Mouse (Mus musculus) limb, embryonic 14.5 days (tissue): ENCODE measurements at regions not wholly inside any gene's neighbourhood (a gene's known extent, or its start where the extent isn't known, plus 50 kb on each side); places are given as distances from the start of the nearest gene placed in this dataset.

Source experiments
- ATAC-seq: fragments of 200-750 bp; cut with Nextera tagmentation; 2 replicates; pipeline ENCODE4 v1.8.0; 2017; ENCODE audit warnings: low read depth, moderate number of reproducible peaks, moderate TSS enrichment; ENCODE audit not compliant: low FRiP score
- DNase-seq: peaks from one replicate; pipeline ENCODE4 v3.0.0-alpha.2; 2015; ENCODE audit warnings: low spot score
- H3K27ac ChIP-seq: fragments of 300-500 bp; sonication (generic); replicated peaks from 2 replicates; pipeline ENCODE4 v1.5.1; 2014; ENCODE audit warnings: low read depth, mild to moderate bottlenecking, low read length, moderate library complexity, mixed read lengths
- H3K27me3 ChIP-seq: fragments of 300-500 bp; sonication (generic); 2 replicates; pipeline ENCODE4 v1.6.1; 2014; ENCODE audit warnings: low read length, mixed read lengths; ENCODE audit not compliant: control insufficient read depth, insufficient read depth
- H3K36me3 ChIP-seq: fragments of 300-500 bp; sonication (generic); 2 replicates; pipeline ENCODE4 v1.6.1; 2014; ENCODE audit warnings: mild to moderate bottlenecking, low read length, moderate library complexity, mixed read lengths; ENCODE audit not compliant: control insufficient read depth, insufficient read depth
- H3K4me1 ChIP-seq: fragments of 300-500 bp; sonication (generic); 2 replicates; pipeline ENCODE4 v1.6.1; 2014; ENCODE audit warnings: antibody characterized with exemption, low read length, mixed read lengths; ENCODE audit not compliant: control insufficient read depth, insufficient read depth
- H3K4me2 ChIP-seq: fragments of 300-500 bp; sonication (generic); replicated peaks from 2 replicates; pipeline ENCODE4 v1.6.1; 2014; ENCODE audit warnings: low read depth, mild to moderate bottlenecking, low read length, moderate library complexity; ENCODE audit not compliant: severe bottlenecking
- H3K4me3 ChIP-seq: fragments of 300-500 bp; sonication (generic); replicated peaks from 2 replicates; pipeline ENCODE4 v1.5.1; 2014; ENCODE audit warnings: low read length
- H3K9ac ChIP-seq: fragments of 300-500 bp; sonication (generic); 2 replicates; pipeline ENCODE4 v1.6.1; 2014; ENCODE audit warnings: mild to moderate bottlenecking, low read depth, low read length, moderate library complexity; ENCODE audit not compliant: severe bottlenecking
- H3K9me3 ChIP-seq: fragments of 300-500 bp; sonication (generic); 2 replicates; pipeline ENCODE4 v1.6.1; 2016; ENCODE audit warnings: low read length; ENCODE audit not compliant: control insufficient read depth
- POLR2A ChIP-seq: fragments of 200-500 bp; IDR thresholded peaks from 2 replicates; pipeline ENCODE4 v1.8.0; 2012; ENCODE audit warnings: inconsistent platforms, mild to moderate bottlenecking, moderate library complexity, borderline replicate concordance; ENCODE audit not compliant: insufficient read depth, insufficient read length; ENCODE audit errors: extremely low read depth
- WGBS: fragments of 180-500 bp; shearing (Covaris S2); extraction: QIAGEN DNeasy Blood & Tissue Kit; methylation state at CpG from one replicate; pipeline ENCODE4 v1.1.7; 2014; 5-methylcytosine and 5-hydroxymethylcytosine counted together

GRCm38 (mm10) chr7:77536890-77537289 lies 1200.9 kb downstream of the Ntrk3 start:
- no peaks in the 10 kb centered on the region for H3K4me1 ChIP-seq
- no peaks in the 10 kb centered on the region for H3K9me3 ChIP-seq
- H3K27me3 ChIP-seq = no peaks in the 10 kb centered on the region
- H3K9ac ChIP-seq = no peak overlapping the region
- no peak for TF ChIP-seq POLR2A
- no peaks in the 10 kb centered on the region for H3K36me3 ChIP-seq
- no peak overlapping the region for H3K4me3 ChIP-seq
- DNase-seq = no peak
- no peak overlapping the region for H3K27ac ChIP-seq
- no peak overlapping the region for H3K4me2 ChIP-seq
- 57% methylated on average over 5 of the region's 5 CpGs for WGBS
- no peak for ATAC-seq

- no peak for DNase-seq
Observed at GRCm38 (mm10) chr7:77527906-77528305, 1209.9 kb downstream of the Ntrk3 start.

GRCm38 (mm10) chr7:77509586-77509985 lies 1228.2 kb downstream of the Ntrk3 start:
- H3K4me3 ChIP-seq = no peak overlapping the region
- no peaks in the 10 kb centered on the region for H3K27me3 ChIP-seq
- no peaks in the 10 kb centered on the region for H3K9me3 ChIP-seq
- no peak for DNase-seq
- H3K36me3 ChIP-seq = no peaks in the 10 kb centered on the region
- TF ChIP-seq POLR2A = no peak
- H3K4me2 ChIP-seq = no peak overlapping the region
- no peaks in the 10 kb centered on the region for H3K4me1 ChIP-seq
- no peak overlapping the region for H3K9ac ChIP-seq
- H3K27ac ChIP-seq = no peak overlapping the region
- no peak for ATAC-seq
- 94% methylated on average over 2 of the region's 2 CpGs for WGBS

More at GRCm38 (mm10) chr7:77527906-77528305, 1209.9 kb downstream of the Ntrk3 start:
- H3K4me1 ChIP-seq = no peaks in the 10 kb centered on the region
- H3K4me2 ChIP-seq = no peak overlapping the region
- no peak overlapping the region for H3K27ac ChIP-seq
- no peak for TF ChIP-seq POLR2A
- H3K27me3 ChIP-seq = no peaks in the 10 kb centered on the region
- WGBS = 86% methylated on average over 5 of the region's 5 CpGs
- no peaks in the 10 kb centered on the region for H3K36me3 ChIP-seq
- H3K9ac ChIP-seq = no peak overlapping the region
- H3K4me3 ChIP-seq = no peak overlapping the region
- H3K9me3 ChIP-seq = no peaks in the 10 kb centered on the region
- no peak for ATAC-seq

DNA sequence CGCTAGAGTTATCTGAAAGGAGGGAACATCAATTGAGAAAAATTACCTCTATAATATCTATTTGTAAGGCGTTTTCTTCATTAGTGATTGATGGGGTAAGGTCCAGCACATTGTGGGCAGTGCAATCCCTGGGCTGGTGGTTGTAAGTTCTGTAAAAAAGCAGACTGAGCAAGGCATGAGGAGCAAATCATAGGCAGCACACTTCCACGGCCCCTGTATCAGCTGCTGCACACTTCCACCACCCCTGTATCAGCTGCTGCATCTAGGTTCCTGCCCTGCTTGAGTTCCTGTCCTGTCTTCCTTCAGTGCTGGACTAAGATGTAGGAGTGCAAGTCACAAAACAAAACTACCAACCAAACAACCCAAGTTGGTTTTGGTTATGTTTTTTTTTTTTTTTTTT lies 1230.2 kb downstream of the Ntrk3 start:
- Histone ChIP-seq H3K4me2 (no peak overlapping the region), H3K4me3 (no peak overlapping the region), H3K9me3 (no peaks in the 10 kb centered on the region), H3K9ac (no peak overlapping the region), H3K4me1 (no peaks in the 10 kb centered on the region), H3K27me3 (no peaks in the 10 kb centered on the region), H3K36me3 (no peaks in the 10 kb centered on the region), H3K27ac (no peak overlapping the region)
- 74% methylated on average over 3 of the region's 3 CpGs for WGBS
- no peak for TF ChIP-seq POLR2A
- DNase-seq (no peak), ATAC-seq (no peak)

DNA sequence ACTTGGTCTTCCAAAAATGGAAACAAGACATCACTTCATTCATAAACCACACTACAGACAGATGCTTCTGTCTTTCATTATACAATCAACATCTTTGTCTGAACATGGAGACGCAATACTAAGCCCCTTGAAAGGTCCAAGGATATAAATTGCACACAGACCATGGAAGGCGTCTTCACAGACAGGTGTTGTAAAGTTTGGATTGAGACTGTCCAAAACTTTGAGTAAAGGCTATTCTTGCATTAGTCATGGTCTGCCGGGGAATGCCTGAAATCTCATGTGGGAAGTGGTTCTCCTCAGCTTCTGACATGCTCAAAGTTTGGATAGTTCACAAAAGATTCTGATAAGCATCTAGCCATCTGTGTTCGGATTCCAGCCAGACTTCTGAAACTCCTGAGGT lies 1235.2 kb downstream of the Ntrk3 start:
- Histone ChIP-seq H3K27me3 (no peaks in the 10 kb centered on the region), H3K4me1 (no peaks in the 10 kb centered on the region), H3K36me3 (no peaks in the 10 kb centered on the region), H3K4me2 (no peak overlapping the region), H3K27ac (no peak overlapping the region), H3K4me3 (no peak overlapping the region), H3K9ac (no peak overlapping the region), H3K9me3 (no peaks in the 10 kb centered on the region)
- TF ChIP-seq POLR2A = no peak
- no peak for DNase-seq
- 76% methylated on average over 4 of the region's 4 CpGs for WGBS
- ATAC-seq = no peak

DNA sequence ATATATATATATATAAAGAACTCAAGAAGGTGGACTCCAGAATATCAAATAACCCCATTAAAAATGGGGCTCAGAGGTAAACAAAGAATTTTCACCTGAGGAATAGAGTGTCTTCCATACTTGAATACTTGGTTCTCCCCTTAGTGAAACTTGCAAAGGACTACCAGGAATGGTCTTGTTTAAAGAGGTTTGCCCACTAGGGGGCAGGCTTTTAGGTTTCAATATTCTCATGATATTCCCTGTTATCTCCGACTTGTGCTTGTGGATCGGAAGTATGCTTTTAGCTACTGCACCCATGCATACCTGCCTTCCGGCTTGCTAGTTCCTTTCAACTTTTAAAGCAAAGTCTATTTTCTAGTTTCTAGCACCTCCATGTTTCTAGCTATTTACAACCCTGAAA lies 1242.7 kb downstream of the Ntrk3 start:
- H3K4me3 ChIP-seq = no peak overlapping the region
- no peaks in the 10 kb centered on the region for H3K9me3 ChIP-seq
- ATAC-seq (no peak), DNase-seq (no peak)
- no peaks in the 10 kb centered on the region for H3K4me1 ChIP-seq
- H3K27ac ChIP-seq = no peak overlapping the region
- H3K36me3 ChIP-seq = no peaks in the 10 kb centered on the region
- no peaks in the 10 kb centered on the region for H3K27me3 ChIP-seq
- TF ChIP-seq POLR2A = no peak
- no peak overlapping the region for H3K9ac ChIP-seq
- H3K4me2 ChIP-seq = no peak overlapping the region
- 90% methylated on average over 3 of the region's 3 CpGs for WGBS
